Mouse (Mus musculus) liver, postnatal 0 days (tissue): Measurements from ENCODE around the gene Rel.

Experiments used
- CTCF ChIP-seq: sonication (generic); IDR thresholded peaks from 2 replicates; pipeline ENCODE4 v1.5.1; 2016; ENCODE audit warnings: antibody characterized with exemption, low read depth
- EP300 ChIP-seq: IDR thresholded peaks from 2 replicates; pipeline ENCODE4 v1.6.1; 2016; ENCODE audit warnings: antibody characterized with exemption, low read depth, mild to moderate bottlenecking

DNA sequence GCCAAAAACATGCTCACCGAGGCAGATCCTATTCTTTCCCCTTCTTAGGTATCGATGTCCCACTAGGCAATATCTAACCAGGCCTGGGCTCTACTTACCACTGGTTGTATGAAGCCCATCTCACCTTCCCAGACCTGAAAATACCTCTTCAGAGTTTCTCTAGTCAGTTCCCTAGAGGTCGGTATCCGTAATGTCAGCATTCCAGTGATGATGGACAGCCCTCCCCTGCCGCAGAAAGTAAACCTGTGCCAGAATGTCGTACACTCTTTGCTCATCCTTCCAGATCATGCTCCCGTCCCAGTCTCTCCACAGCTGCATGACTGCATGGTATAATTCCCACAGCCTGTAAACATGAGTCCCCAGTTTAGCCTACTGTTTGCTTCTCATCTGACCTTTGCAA, 32.4 kb upstream of the Rel start:
- TF ChIP-seq CTCF: no peak
- no peak for TF ChIP-seq EP300
